Mouse (Mus musculus) bone marrow, adult 2 months (tissue): ENCODE measurements around the gene Slc5a9. TPM values are rescaled to one million over a fixed set of nuclear protein-coding genes. Genes with fewer than 3 reads are reported as not detected.

Experiments
- H3K27ac ChIP-seq: fragments of 200-500 bp; 2 replicates; pipeline ENCODE4 v1.5.1; 2012; ENCODE audit warnings: low read depth, mild to moderate bottlenecking, control low read depth, inconsistent platforms, low read length; ENCODE audit not compliant: control insufficient read depth, poor library complexity, insufficient read depth
- H3K4me1 ChIP-seq: fragments of 200-500 bp; 2 replicates; pipeline ENCODE4 v1.6.1; 2011; ENCODE audit warnings: low read length; ENCODE audit not compliant: control insufficient read depth, insufficient read depth
- H3K4me3 ChIP-seq: fragments of 200-500 bp; replicated peaks from 2 replicates; pipeline ENCODE3; 2011; ENCODE audit warnings: mild to moderate bottlenecking, low read depth, low read length, control low read depth; ENCODE audit not compliant: control insufficient read depth
- CTCF ChIP-seq: fragments of 200-500 bp; IDR thresholded peaks from 2 replicates; pipeline ENCODE4 v1.5.1; 2011; ENCODE audit warnings: low read length, control low read depth; ENCODE audit not compliant: control insufficient read depth, insufficient read depth
- POLR2A ChIP-seq: fragments of 200-500 bp; IDR thresholded peaks from 2 replicates; pipeline ENCODE4 v1.6.1; 2011; ENCODE audit warnings: low read depth, mild to moderate bottlenecking, control low read depth, low read length, borderline replicate concordance; ENCODE audit not compliant: control insufficient read depth
- WGBS: fragments of 180-500 bp; shearing (Covaris S2); methylation state at CpG from one replicate; pipeline ENCODE4 v1.1.7; 2018; 5-methylcytosine and 5-hydroxymethylcytosine counted together
- polyA plus RNA-seq: library from polyadenylated mRNA; stranded (reverse); fragments of >200 nt; gene quantifications from 2 replicates; pipeline ENCODE4 v1.2.4, GENCODE M21; 2011; ENCODE audit warnings: low replicate concordance; ENCODE audit not compliant: missing spikeins, insufficient read depth, insufficient read length

The Slc5a9 gene
- polyA plus RNA-seq, 1 experiment: not detected

GRCm38 (mm10) chr4:111883543-111883942, 19.2 kb downstream of the Slc5a9 start:
- Histone ChIP-seq H3K4me3 (no peak overlapping the region), H3K4me1 (no peaks in the 10 kb centered on the region), H3K27ac (no peak overlapping the region)
- TF ChIP-seq CTCF: no peak
- TF ChIP-seq POLR2A: no peak
- 79% methylated on average over 12 of the region's 12 CpGs for WGBS

GRCm38 (mm10) chr4:111880112-111880875, 22.4 kb downstream of the Slc5a9 start:
- H3K4me3 ChIP-seq: no peak overlapping the region
- no peak overlapping the region for H3K27ac ChIP-seq
- 21% methylated on average over 4 of the region's 4 CpGs for WGBS
- no peaks in the 10 kb centered on the region for H3K4me1 ChIP-seq
- TF ChIP-seq CTCF: no peak
- no peak for TF ChIP-seq POLR2A

GRCm38 (mm10) chr4:111867743-111868401, 34.8 kb downstream of the Slc5a9 start:
- Histone ChIP-seq H3K4me1 (no peaks in the 10 kb centered on the region), H3K27ac (no peak overlapping the region), H3K4me3 (no peak overlapping the region)
- 67% methylated on average over 2 of the region's 2 CpGs for WGBS
- TF ChIP-seq POLR2A: no peak
- TF ChIP-seq CTCF: no peak

- H3K4me1 ChIP-seq: no peaks in the 10 kb centered on the region
- 72% methylated on average over 5 of the region's 5 CpGs for WGBS
- no peak overlapping the region for H3K27ac ChIP-seq
- H3K4me3 ChIP-seq: no peak overlapping the region
- TF ChIP-seq POLR2A: no peak
- no peak for TF ChIP-seq CTCF
Observed at GRCm38 (mm10) chr4:111866701-111867100, 36.0 kb downstream of the Slc5a9 start.

- H3K27ac ChIP-seq: no peak overlapping the region
- no peak for TF ChIP-seq CTCF
- TF ChIP-seq POLR2A: no peak
- no peaks in the 10 kb centered on the region for H3K4me1 ChIP-seq
- no peak overlapping the region for H3K4me3 ChIP-seq
Observed at GRCm38 (mm10) chr4:111852626-111853025, 50.1 kb downstream of the Slc5a9 start.

- no peak overlapping the region for H3K27ac ChIP-seq
- no peaks in the 10 kb centered on the region for H3K4me1 ChIP-seq
- no peak for TF ChIP-seq POLR2A
- TF ChIP-seq CTCF: no peak
- 87% methylated on average over 6 of the region's 6 CpGs for WGBS
- no peak overlapping the region for H3K4me3 ChIP-seq
Observed at GRCm38 (mm10) chr4:111838882-111839281, 63.8 kb downstream of the Slc5a9 start.

Other genes with a start within 250 kb of the Slc5a9 start
- gene Spata6, start 182.9 kb downstream of the Slc5a9 start, polyA plus RNA-seq: 5.8 and 7.5 TPM in 2 replicates
- not detected in 2 replicates for gene Skint8, start 16.5 kb upstream of the Slc5a9 start, polyA plus RNA-seq
- gene Skint7, start 70.0 kb upstream of the Slc5a9 start, polyA plus RNA-seq: not detected in 2 replicates
- gene Skint1, start 103.4 kb upstream of the Slc5a9 start, polyA plus RNA-seq: 1.4 TPM in 1 of 2 replicates, not detected in the other
- gene Skint4, start 169.1 kb upstream of the Slc5a9 start, polyA plus RNA-seq: 0.36 TPM in 1 of 2 replicates, not detected in the other